Mouse (Mus musculus) kidney, adult 2 months (tissue): ENCODE measurements around the gene Adam11. TPM values are rescaled to one million over a fixed set of nuclear protein-coding genes. Genes with fewer than 3 reads are reported as not detected.

Experiments used
- DNase-seq: peaks from one replicate; pipeline ENCODE4 v3.0.0; 2021
- H3K27ac ChIP-seq: fragments of 200-500 bp; 2 replicates; pipeline ENCODE4 v1.5.1; 2012; ENCODE audit warnings: low read depth, low read length, control low read depth, inconsistent platforms; ENCODE audit not compliant: insufficient read depth
- H3K27me3 ChIP-seq: fragments of 200-500 bp; replicated peaks from 2 replicates; pipeline ENCODE4 v1.6.1; 2012; ENCODE audit warnings: mild to moderate bottlenecking, moderate library complexity, low read length, inconsistent platforms; ENCODE audit not compliant: control insufficient read depth, insufficient read depth
- H3K36me3 ChIP-seq: fragments of 200-500 bp; 2 replicates; pipeline ENCODE4 v1.6.1; 2012; ENCODE audit warnings: mild to moderate bottlenecking, moderate library complexity, low read length, inconsistent platforms; ENCODE audit not compliant: control insufficient read depth, insufficient read depth
- H3K4me1 ChIP-seq: fragments of 200-500 bp; 2 replicates; pipeline ENCODE4 v1.6.1; 2011; ENCODE audit warnings: low read length; ENCODE audit not compliant: control insufficient read depth, insufficient read depth
- H3K4me3 ChIP-seq: fragments of 200-500 bp; 2 replicates; pipeline ENCODE4 v1.5.1; 2011; ENCODE audit warnings: mild to moderate bottlenecking, low read depth, low read length, control low read depth; ENCODE audit not compliant: insufficient read depth
- CTCF ChIP-seq: fragments of 200-500 bp; conservative IDR thresholded peaks from 2 replicates; pipeline ENCODE4 v1.5.1; 2011; ENCODE audit warnings: low read depth, mild to moderate bottlenecking, control low read depth, low read length, moderate library complexity, mixed read lengths; ENCODE audit not compliant: insufficient read depth, insufficient read length
- POLR2A ChIP-seq: fragments of 200-500 bp; IDR thresholded peaks from one replicate; pipeline ENCODE4 v1.6.1; 2011; ENCODE audit warnings: low read depth, low read length, control low read depth
- WGBS: fragments of 180-500 bp; shearing (Covaris S2); methylation state at CpG from one replicate; pipeline ENCODE4 v1.1.7; 2018; 5-methylcytosine and 5-hydroxymethylcytosine counted together
- polyA plus RNA-seq: library from polyadenylated mRNA; depleted of rRNA; stranded (reverse); fragments of >200 nt; gene quantifications from 2 replicates; pipeline ENCODE4 v1.2.3, GENCODE M21; 2012

Gene Adam11
- polyA plus RNA-seq, 1 experiment = 5.0 TPM

- no peaks in the 10 kb centered on the region for H3K4me1 ChIP-seq
- DNase-seq = no peak
Observed at GRCm38 (mm10) chr11:102742066-102742465, 19.2 kb upstream of the Adam11 start.

GRCm38 (mm10) chr11:102742843-102743242 lies 18.4 kb upstream of the Adam11 start:
- TF ChIP-seq POLR2A (no peak), CTCF (no peak)
- DNase-seq = no peak
- 80% methylated on average over 5 of the region's 5 CpGs for WGBS

More at GRCm38 (mm10) chr11:102742066-102742465, 19.2 kb upstream of the Adam11 start:
- H3K27ac ChIP-seq = no peak overlapping the region
- TF ChIP-seq CTCF (no peak), POLR2A (no peak)
- no peak overlapping the region for H3K4me3 ChIP-seq
- H3K27me3 ChIP-seq = no peaks in the 10 kb centered on the region
- WGBS = 72% methylated on average over 7 of the region's 7 CpGs
- H3K36me3 ChIP-seq = no peaks in the 10 kb centered on the region

GRCm38 (mm10) chr11:102744746-102745145 lies 16.5 kb upstream of the Adam11 start:
- Histone ChIP-seq H3K36me3 (no peaks in the 10 kb centered on the region), H3K27me3 (no peaks in the 10 kb centered on the region), H3K4me1 (peaks cover under 1% of the 10 kb centered on the region; the same call in 1 of the 2 replicates), H3K4me3 (no peak overlapping the region), H3K27ac (no peak overlapping the region)
- DNase-seq = no peak
- 81% methylated on average over 3 of the region's 3 CpGs for WGBS
- TF ChIP-seq CTCF (no peak), POLR2A (no peak)

More at GRCm38 (mm10) chr11:102742843-102743242, 18.4 kb upstream of the Adam11 start:
- H3K36me3 ChIP-seq = no peaks in the 10 kb centered on the region
- H3K27ac ChIP-seq = no peak overlapping the region
- no peaks in the 10 kb centered on the region for H3K27me3 ChIP-seq
- H3K4me3 ChIP-seq = no peak overlapping the region
- no peaks in the 10 kb centered on the region for H3K4me1 ChIP-seq

- peaks cover 3% of the 10 kb centered on the region; the same call in 1 of the 2 replicates for H3K4me1 ChIP-seq
- WGBS = 26% methylated on average over 1 of the region's 1 CpGs
- peak; percentile 60 for DNase-seq
- TF ChIP-seq POLR2A = no peak
- no peak for TF ChIP-seq CTCF
- no peaks in the 10 kb centered on the region for H3K36me3 ChIP-seq
- H3K4me3 ChIP-seq = no peak overlapping the region
- no peaks in the 10 kb centered on the region for H3K27me3 ChIP-seq
- peak overlapping the region; percentile 93 for H3K27ac ChIP-seq
Observed at GRCm38 (mm10) chr11:102747866-102748265, 13.4 kb upstream of the Adam11 start.

GRCm38 (mm10) chr11:102748381-102748780 lies 12.9 kb upstream of the Adam11 start:
- H3K36me3 ChIP-seq = no peaks in the 10 kb centered on the region
- no peak for TF ChIP-seq POLR2A
- TF ChIP-seq CTCF = no peak
- H3K4me1 ChIP-seq = peaks cover 3% of the 10 kb centered on the region; the same call in 1 of the 2 replicates
- no peaks in the 10 kb centered on the region for H3K27me3 ChIP-seq
- WGBS = 34% methylated on average over 4 of the region's 4 CpGs
- no peak overlapping the region for H3K4me3 ChIP-seq
- peak overlapping the region; percentile 93 for H3K27ac ChIP-seq
- DNase-seq = peak; percentile 95

GRCm38 (mm10) chr11:102749712-102750111 lies 11.5 kb upstream of the Adam11 start:
- TF ChIP-seq CTCF = no peak
- TF ChIP-seq POLR2A = no peak
- peak; percentile 44 for DNase-seq
- H3K36me3 ChIP-seq = no peaks in the 10 kb centered on the region
- peaks cover 3% of the 10 kb centered on the region; the same call in 1 of the 2 replicates for H3K4me1 ChIP-seq
- H3K27me3 ChIP-seq = no peaks in the 10 kb centered on the region
- no peak overlapping the region for H3K4me3 ChIP-seq
- 83% methylated on average over 2 of the region's 2 CpGs for WGBS
- H3K27ac ChIP-seq = no peak overlapping the region

GRCm38 (mm10) chr11:102752896-102753590 lies 8.2 kb upstream of the Adam11 start:
- no peak for DNase-seq
- no peak overlapping the region for H3K27ac ChIP-seq
- 73% methylated on average over 13 of the region's 13 CpGs for WGBS

More at GRCm38 (mm10) chr11:102752896-102753590, 8.2 kb upstream of the Adam11 start:
- no peaks in the 10 kb centered on the region for H3K36me3 ChIP-seq
- peaks cover 3% of the 10 kb centered on the region; the same call in 1 of the 2 replicates for H3K4me1 ChIP-seq
- TF ChIP-seq CTCF (no peak), POLR2A (no peak)
- H3K4me3 ChIP-seq = no peak overlapping the region
- no peaks in the 10 kb centered on the region for H3K27me3 ChIP-seq
